Mouse (Mus musculus) spleen, adult 2 months (tissue): ENCODE measurements around the gene Hscb. TPM values are rescaled to one million over a fixed set of nuclear protein-coding genes. Genes with fewer than 3 reads are reported as not detected.

Source experiments
- DNase-seq, 2 experiments: peaks; one replicate each; pipeline versions ENCODE4 v3.0.0 to v3.0.0-alpha.2; 2012 to 2021; ENCODE audit warnings: low spot score in 2 of 2, low read depth in 1 of 2
- H3K27ac ChIP-seq: fragments of 200-500 bp; 2 replicates; pipeline ENCODE4 v1.5.1; 2012; ENCODE audit warnings: low read length, inconsistent platforms; ENCODE audit not compliant: insufficient read depth
- H3K27me3 ChIP-seq: fragments of 200-500 bp; 2 replicates; pipeline ENCODE4 v1.6.1; 2012; ENCODE audit warnings: mild to moderate bottlenecking, moderate library complexity, low read length, inconsistent platforms; ENCODE audit not compliant: control insufficient read depth, insufficient read depth
- H3K36me3 ChIP-seq: fragments of 200-500 bp; 2 replicates; pipeline ENCODE4 v1.6.1; 2012; ENCODE audit warnings: mild to moderate bottlenecking, low read length, inconsistent platforms; ENCODE audit not compliant: control insufficient read depth, insufficient read depth
- H3K4me1 ChIP-seq: fragments of 200-500 bp; 2 replicates; pipeline ENCODE4 v1.6.1; 2011; ENCODE audit warnings: inconsistent platforms; ENCODE audit not compliant: control insufficient read depth, insufficient read depth, insufficient read length
- H3K4me3 ChIP-seq: fragments of 200-500 bp; 2 replicates; pipeline ENCODE4 v1.5.1; 2011; ENCODE audit warnings: mild to moderate bottlenecking, inconsistent platforms; ENCODE audit not compliant: insufficient read depth, insufficient read length; ENCODE audit errors: extremely low read depth
- CTCF ChIP-seq: fragments of 200-500 bp; IDR thresholded peaks from 2 replicates; pipeline ENCODE4 v1.5.1; 2011; ENCODE audit warnings: mild to moderate bottlenecking, inconsistent platforms; ENCODE audit not compliant: insufficient read depth, insufficient read length, insufficient replicate concordance; ENCODE audit errors: extremely low read depth
- POLR2A ChIP-seq: fragments of 200-500 bp; IDR thresholded peaks from 2 replicates; pipeline ENCODE4 v1.6.1; 2011; ENCODE audit warnings: low read depth, low read length, inconsistent platforms
- WGBS: fragments of 180-500 bp; shearing (Covaris S2); methylation state at CpG from one replicate; pipeline ENCODE4 v1.1.7; 2018; 5-methylcytosine and 5-hydroxymethylcytosine counted together
- polyA plus RNA-seq: library from polyadenylated mRNA; depleted of rRNA; stranded (reverse); fragments of >200 nt; gene quantifications from 2 replicates; pipeline ENCODE4 v1.2.3, GENCODE M21; 2012

Gene Hscb
- polyA plus RNA-seq, 1 experiment, result 26.3 TPM

GRCm38 (mm10) chr5:110831036-110831720 lies 8.4 kb downstream of the Hscb start:
- DNase-seq, result no peak
- Histone ChIP-seq H3K27me3 (no peaks in the 10 kb centered on the region), H3K4me3 (no peak overlapping the region), H3K36me3 (peaks cover 13% of the 10 kb centered on the region), H3K4me1 (no peaks in the 10 kb centered on the region), H3K27ac (no peak overlapping the region)
- TF ChIP-seq CTCF, result no peak
- no peak for TF ChIP-seq POLR2A
- WGBS, result 91% methylated on average over 5 of the region's 5 CpGs

DNA sequence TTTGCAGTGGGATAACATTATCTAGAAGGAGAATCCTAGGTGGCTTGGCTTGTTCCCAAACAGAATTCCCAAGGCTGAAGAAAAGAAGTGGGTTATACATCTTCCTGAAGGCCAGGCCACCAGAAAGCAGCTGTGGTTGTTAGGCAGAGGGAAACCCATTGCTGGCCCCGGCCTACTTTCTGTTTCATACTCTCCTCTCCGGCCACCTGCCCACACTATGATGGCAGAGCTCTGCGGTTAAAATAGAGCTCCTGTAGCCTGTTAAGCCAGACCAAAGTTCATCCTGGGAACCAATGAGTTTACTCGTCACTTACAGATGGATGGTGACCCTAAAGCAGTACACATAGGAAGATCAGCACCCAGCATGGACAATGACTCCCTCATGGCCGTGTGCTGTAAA lies 12.0 kb downstream of the Hscb start:
- Histone ChIP-seq H3K4me3 (no peak overlapping the region), H3K27me3 (no peaks in the 10 kb centered on the region), H3K27ac (no peak overlapping the region), H3K36me3 (peaks cover 8% of the 10 kb centered on the region), H3K4me1 (no peaks in the 10 kb centered on the region)
- DNase-seq, result no peak
- TF ChIP-seq POLR2A (no peak), CTCF (no peak)
- WGBS, result 85% methylated on average over 5 of the region's 5 CpGs

GRCm38 (mm10) chr5:110826781-110827495 lies 12.6 kb downstream of the Hscb start:
- DNase-seq, result no peak
- no peak for TF ChIP-seq POLR2A
- TF ChIP-seq CTCF, result no peak
- 90% methylated on average over 8 of the region's 8 CpGs for WGBS
- H3K36me3 ChIP-seq, result peaks cover 8% of the 10 kb centered on the region
- H3K27ac ChIP-seq, result no peak overlapping the region
- H3K4me1 ChIP-seq, result no peaks in the 10 kb centered on the region
- no peak overlapping the region for H3K4me3 ChIP-seq
- H3K27me3 ChIP-seq, result no peaks in the 10 kb centered on the region

DNA sequence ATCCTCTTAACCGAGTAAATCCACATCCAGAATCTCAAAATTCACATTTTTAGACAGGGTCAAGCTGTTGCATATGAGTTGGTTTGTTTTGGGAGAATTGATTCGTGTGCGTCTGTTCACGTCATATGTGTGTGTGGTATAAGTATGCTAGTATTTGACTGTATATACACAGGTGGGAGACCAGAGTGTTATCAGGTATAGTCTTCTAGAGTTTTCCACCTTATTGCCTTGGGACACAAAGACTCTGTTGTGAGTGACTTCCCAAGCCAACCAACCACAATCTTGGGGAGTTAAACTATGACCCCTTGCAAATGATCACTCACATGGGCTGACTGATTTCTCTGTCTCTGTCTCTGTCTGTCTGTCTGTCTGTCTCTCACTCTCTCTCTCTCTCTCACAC lies 15.2 kb downstream of the Hscb start:
- Histone ChIP-seq H3K4me1 (no peaks in the 10 kb centered on the region), H3K4me3 (no peak overlapping the region), H3K27ac (no peak overlapping the region), H3K27me3 (no peaks in the 10 kb centered on the region), H3K36me3 (peaks cover 3% of the 10 kb centered on the region; the same call in 1 of the 2 replicates)
- WGBS, result 90% methylated on average over 4 of the region's 4 CpGs
- DNase-seq, result no peak
- TF ChIP-seq POLR2A (no peak), CTCF (no peak)

GRCm38 (mm10) chr5:110809667-110810325 lies 29.8 kb downstream of the Hscb start, which contains the start of gene Ulk1:
Gene Ulk1, minus strand, starts transcription at chr5:110810097.
- 2% methylated on average over 77 of the region's 80 CpGs for WGBS
- peak within 1 kb of the TSS; percentile 65 for H3K27ac ChIP-seq
- TF ChIP-seq POLR2A (peak; percentile 86), CTCF (no peak)

DNA sequence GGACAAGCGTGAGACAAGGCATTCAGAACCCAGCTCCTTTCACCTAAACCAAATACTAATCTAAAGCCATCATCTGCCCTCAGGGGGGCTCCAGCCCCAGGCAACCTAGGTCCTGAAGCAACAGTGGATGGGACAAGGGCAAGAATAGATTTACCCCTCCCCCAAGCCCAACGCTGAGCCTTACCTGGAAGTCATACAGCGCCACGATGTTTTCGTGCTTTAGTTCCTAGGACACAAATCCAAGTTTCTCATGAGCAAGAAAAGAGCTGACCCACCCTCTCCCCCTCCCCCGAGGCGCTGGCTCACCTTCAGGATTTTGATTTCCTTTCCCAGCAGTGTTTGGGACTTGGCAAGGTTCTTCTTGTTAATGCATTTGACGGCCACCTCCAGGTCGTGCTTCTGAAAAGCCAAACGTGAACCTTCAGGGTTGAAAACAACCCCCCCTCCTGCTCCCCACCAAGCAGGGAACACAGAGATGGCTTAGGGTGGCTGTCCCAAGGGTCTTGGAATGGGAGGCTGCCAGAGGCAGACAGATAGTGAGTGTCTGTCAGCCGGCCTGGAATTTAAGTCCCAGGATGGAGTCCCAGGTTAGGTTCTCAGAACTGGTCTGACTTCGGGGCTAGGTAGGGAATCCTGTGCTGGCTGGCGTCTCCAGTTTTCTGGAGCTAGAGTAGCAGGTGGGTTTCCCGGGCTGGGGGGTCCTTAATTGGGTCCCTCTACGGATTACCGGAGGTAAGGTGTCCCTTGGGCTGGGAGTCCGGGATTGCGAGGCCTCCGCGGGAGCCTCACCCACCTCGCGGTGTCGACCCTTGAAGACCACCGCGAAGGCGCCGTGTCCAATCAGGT lies 30.5 kb downstream of the Hscb start:
- H3K36me3 ChIP-seq, result no peaks in the 10 kb centered on the region
- WGBS, result 4% methylated on average over 27 of the region's 27 CpGs
- DNase-seq, result no peak
- peak overlapping the region; percentile 65; the same call in 1 of the 2 replicates for H3K27ac ChIP-seq
- H3K4me3 ChIP-seq, result peak overlapping the region; percentile 93
- H3K27me3 ChIP-seq, result no peaks in the 10 kb centered on the region
- no peak for TF ChIP-seq POLR2A
- H3K4me1 ChIP-seq, result peaks cover 14% of the 10 kb centered on the region

More at GRCm38 (mm10) chr5:110809667-110810325, 29.8 kb downstream of the Hscb start, which contains the start of gene Ulk1:
- peak within 1 kb of the TSS; percentile 93 for H3K4me3 ChIP-seq
- no peaks in the 10 kb centered on the region for H3K36me3 ChIP-seq
- peaks cover 14% of the 10 kb centered on the region for H3K4me1 ChIP-seq
- H3K27me3 ChIP-seq, result no peaks in the 10 kb centered on the region
- peak; percentile 97 to 100 for DNase-seq
